Mouse (Mus musculus) MEL (cell line): Measurements from ENCODE around the gene Smyd3.

Source experiments
- CTCF ChIP-seq, 3 experiments: IDR thresholded peaks in 2 of 3; conservative IDR thresholded peaks in 1 of 3; 2 replicates each; pipeline ENCODE4 v1.5.1; 2011 to 2012; ENCODE audit warnings: low read length in 3 of 3, low read depth in 2 of 3, mild to moderate bottlenecking in 2 of 3, improper control_type of control experiment in 1 of 3, inconsistent platforms in 1 of 3, mixed read lengths in 1 of 3, moderate library complexity in 1 of 3; ENCODE audit not compliant: control insufficient read depth in 1 of 3, insufficient read depth in 1 of 3, poor library complexity in 1 of 3, severe bottlenecking in 1 of 3
- MAX ChIP-seq: IDR thresholded peaks from 2 replicates; pipeline ENCODE4 v1.6.1; 2011; ENCODE audit warnings: low read length, improper control_type of control experiment
- POLR2A ChIP-seq, 2 experiments: IDR thresholded peaks; 2 replicates each; pipeline ENCODE4 v1.6.1; 2011 to 2012; ENCODE audit warnings: low read length in 2 of 2, mild to moderate bottlenecking in 2 of 2, control low read depth in 1 of 2, improper control_type of control experiment in 1 of 2, low read depth in 1 of 2, moderate library complexity in 1 of 2; ENCODE audit not compliant: control insufficient read depth in 1 of 2, insufficient read depth in 1 of 2, poor library complexity in 1 of 2
- ZMIZ1 ChIP-seq: IDR thresholded peaks from 2 replicates; pipeline ENCODE4 v1.6.1; 2012; ENCODE audit warnings: low read depth, mild to moderate bottlenecking, inconsistent platforms, low read length, improper control_type of control experiment, moderate library complexity

DNA sequence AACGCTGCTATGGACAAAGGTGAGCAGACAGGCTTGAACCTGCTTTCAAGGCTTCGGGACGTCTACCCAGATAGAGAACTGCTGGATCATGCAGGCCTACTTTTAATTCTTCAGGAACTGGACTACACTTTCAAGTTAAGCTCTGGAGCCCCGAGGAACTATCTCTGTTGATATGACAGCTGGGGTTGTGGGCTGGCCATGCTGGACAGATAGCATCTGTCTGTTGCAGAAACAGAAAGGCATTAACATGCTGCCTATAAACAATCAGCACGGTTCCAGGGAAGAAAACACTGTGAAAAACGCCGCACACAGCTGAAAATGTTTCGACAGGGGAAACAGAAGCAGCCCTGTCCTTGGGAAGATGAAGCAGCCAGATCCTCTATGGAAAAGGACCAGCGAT lies 365.5 kb downstream of the Smyd3 start:
- TF ChIP-seq CTCF (IDR thresholded peaks at IDR 0.05 in 2 of 3, conservative IDR thresholded peaks at IDR 0.05 in 1 of 3; ENCODE audit: control insufficient read depth in 1 of 3, insufficient read depth in 1 of 3, low read depth in 2 of 3, low read length in 3 of 3, poor library complexity in 1 of 3, severe bottlenecking in 1 of 3) = no peak
- no peak for TF ChIP-seq MAX
- TF ChIP-seq POLR2A (IDR thresholded peaks at IDR 0.05; ENCODE audit: control insufficient read depth in 1 of 2, insufficient read depth in 1 of 2, low read depth in 1 of 2, low read length in 2 of 2, poor library complexity in 1 of 2) = no peak
- TF ChIP-seq ZMIZ1 = no peak
